Mouse (Mus musculus): ENCODE measurements at regions not wholly inside any gene's neighbourhood (a gene's known extent, or its start where the extent isn't known, plus 50 kb on each side); places are given as distances from the start of the nearest gene placed in this dataset.

DNA sequence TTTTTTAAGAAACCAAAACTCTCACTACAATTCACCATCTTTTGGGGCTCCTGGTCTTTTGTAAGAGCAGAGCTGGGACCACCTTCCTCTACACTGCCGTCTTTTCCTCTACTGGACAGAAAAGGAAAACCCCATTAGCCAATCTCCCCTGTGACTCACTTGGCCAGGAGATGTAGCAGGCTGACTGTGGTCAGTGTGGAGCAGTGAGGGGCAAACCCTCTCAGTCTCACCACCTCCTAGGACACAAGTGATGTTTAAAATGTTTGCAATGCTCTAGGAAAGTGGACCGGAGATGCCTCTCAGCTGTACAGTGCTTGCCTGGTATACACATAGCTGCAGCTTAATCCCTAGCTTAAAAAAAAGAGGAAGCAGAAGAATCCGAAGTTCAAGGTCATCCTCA, 63.0 kb upstream of the Daam1 start:
- TF ChIP-seq POLR2A (IDR thresholded peaks at IDR 0.05; ENCODE audit: borderline replicate concordance, extremely low read depth, insufficient read depth, insufficient read length, poor library complexity, severe bottlenecking) (no peak), CTCF (IDR thresholded peaks at IDR 0.05; ENCODE audit: borderline replicate concordance, extremely low read depth, insufficient read depth, insufficient read length) (no peak)

All from brain, embryonic 14.5 days (tissue).